Mouse (Mus musculus) lung, postnatal 14 days (tissue): ENCODE measurements around the gene Tbx15.
A peak's percentile ranks its signal among the peaks of the same experiment; 100 is the strongest.

Experiments used
- DNase-seq: peaks from one replicate; pipeline ENCODE4 v3.0.0; 2021

Tbx15 gene

DNA sequence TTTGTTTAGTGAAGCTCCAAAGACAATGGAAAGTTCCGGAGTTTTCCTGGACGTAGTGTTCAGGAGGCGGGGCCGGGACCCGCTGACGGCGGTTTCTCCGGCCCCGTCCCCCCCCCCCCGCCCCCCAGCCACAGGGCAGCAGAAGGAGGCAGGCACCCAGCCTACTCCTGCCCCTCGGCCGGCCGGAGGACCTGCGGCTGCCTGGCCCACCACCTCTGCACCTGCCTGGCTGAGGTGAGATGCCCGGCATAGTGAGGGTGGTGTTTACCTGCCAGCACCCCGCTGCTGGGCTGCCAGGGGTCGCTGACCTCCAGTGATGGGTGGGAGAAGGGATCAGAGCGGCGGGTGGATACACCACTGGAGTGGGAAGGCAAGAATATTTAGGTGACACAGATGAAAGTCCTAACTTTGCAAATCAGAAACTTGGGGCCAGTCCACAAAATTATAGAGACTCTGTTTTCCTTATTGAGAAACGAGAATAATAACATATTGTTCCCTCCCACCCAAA lies at the start of gene Tbx15:
Tbx15 (plus strand) TSS at position 169 of the 508 bp plus-strand sequence.
- no peak for DNase-seq

DNA sequence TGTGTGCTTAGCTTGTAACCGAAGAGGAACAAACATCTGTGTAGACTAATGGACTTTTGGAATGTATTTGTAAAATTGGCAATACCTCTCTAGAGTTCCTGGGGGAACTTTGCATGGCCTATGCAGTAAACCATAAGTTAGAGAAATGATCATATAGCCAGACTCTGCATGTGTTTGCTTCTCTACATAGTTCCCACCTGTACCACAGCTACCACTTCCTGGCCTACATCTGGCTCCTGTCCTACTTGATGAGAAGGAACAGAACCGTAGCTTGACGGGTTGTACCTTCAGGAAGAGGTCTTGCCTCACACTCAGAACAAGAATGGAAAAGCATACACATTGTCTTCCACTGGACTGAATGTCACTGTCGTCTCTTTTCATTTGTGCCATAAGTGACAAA lies 46.6 kb upstream of the Tbx15 start:
- DNase-seq: no peak

DNA sequence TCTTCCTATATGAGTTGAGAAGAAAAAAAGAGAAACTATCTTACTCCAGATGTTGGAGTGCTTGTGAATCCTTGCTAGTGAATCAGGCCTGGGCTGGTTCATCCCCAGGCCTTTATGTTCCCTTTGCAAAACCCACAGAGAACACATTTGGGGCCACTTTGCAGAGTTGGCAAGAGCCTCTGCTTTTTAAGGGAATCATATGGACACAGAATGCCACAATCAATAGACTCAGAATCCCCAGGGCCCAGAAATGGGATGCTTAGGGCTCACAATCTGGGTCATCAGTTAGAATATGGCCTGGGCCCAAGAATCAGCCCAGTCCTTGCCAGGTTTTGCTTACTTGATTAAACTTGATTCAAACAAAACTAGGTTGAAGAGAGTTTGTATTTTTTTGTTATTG lies 36.9 kb upstream of the Tbx15 start:
- DNase-seq: no peak

DNA sequence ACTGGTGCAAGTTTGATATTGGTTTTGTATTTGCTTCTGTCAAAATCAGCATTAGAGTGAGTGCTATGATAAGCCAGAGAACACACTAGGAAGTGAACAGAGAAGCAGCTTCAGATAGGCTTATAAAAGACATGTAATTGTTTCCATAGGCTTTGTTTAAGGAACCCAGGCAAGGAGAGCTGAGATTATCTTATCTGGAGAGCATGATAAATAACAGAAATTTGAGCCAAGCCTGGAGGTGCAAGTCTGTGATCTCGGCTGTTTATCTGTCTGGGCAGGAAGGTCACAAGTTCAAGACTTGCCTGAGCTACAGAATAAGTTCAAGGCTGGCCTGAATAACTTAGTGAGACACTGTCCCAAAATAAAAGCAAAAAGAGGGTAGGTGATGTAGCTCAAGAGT lies 31.8 kb upstream of the Tbx15 start:
- DNase-seq: no peak

GRCm38 (mm10) chr3:99211105-99211698 lies 29.0 kb upstream of the Tbx15 start:
- no peak for DNase-seq

GRCm38 (mm10) chr3:99227807-99228206 lies 12.4 kb upstream of the Tbx15 start:
- no peak for DNase-seq

DNA sequence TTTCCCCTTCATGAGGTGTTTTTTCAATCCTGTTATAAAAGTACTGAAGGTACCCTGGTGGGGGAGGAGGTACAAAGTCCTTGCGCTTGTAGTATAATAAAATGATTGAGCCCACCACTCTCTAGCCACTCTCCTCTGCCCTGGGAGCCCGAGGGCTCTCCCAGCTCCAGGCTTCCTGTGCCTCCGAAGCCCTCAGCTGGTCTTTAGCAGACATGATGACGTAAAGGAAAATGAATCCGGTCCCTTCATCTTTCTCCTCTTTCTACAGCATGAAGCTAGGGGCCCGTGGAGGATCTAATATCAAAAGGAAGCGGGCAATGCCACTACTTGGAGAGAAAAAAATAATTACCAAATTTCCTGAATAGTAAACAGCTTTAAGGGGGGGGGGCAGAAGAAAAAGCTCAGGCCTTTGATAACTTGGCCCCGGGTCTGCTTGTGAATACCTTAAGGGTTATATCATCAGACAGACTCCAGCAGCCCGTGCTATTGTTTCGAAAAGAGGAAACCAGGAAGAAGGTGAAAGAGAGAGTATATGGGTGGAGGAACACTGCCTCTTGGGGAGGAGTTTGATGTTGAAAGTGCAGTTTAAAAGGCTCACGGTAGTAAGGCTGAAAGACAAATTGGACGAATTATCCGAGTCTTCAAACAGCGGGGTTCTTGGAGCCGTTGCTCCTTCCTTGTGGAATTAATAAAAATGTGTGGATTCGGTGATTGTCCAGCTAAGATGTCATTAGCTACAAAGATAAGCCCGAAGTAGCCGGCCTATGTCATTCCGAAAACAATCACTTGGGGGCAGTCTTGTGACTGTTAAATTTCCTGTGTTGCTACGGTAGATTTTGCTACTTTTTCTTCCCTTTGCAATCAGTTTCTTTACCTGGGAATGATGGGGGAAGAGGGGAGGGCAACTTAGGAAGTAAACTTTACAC lies 6.5 kb upstream of the Tbx15 start:
- DNase-seq: peak; percentile 53

DNA sequence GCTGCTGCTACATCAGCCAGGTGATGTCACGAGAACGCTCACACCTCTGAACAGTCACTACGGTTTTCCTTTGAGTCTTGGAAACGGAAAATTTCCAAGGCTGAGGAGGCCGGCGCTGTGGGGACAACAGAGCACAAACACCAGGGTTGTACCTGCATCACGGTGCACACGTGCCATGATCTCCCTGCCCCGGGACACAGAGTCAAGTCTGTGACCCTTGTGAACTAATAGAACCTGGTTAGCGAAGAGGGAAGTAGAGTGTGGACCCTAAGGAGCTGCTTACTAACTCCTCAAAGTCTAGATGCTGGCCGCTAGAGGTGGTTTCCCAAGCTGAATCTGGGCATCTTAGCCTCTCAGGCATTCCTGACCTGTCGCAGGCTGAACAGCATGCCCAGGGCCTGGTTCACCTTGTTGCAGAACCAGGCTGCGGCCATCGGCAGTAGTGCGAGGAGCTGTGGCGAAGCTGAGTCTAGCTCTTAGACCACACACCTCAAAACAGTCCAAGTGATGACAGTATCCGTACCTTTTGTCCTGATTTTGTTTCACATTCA lies 5.8 kb upstream of the Tbx15 start:
- no peak for DNase-seq

- no peak for DNase-seq
Observed at GRCm38 (mm10) chr3:99235116-99235803, 4.9 kb upstream of the Tbx15 start.

GRCm38 (mm10) chr3:99235804-99236755 lies 4.1 kb upstream of the Tbx15 start:
- DNase-seq: no peak

- no peak for DNase-seq
Observed at GRCm38 (mm10) chr3:99238691-99239090, 1.5 kb upstream of the Tbx15 start.

DNA sequence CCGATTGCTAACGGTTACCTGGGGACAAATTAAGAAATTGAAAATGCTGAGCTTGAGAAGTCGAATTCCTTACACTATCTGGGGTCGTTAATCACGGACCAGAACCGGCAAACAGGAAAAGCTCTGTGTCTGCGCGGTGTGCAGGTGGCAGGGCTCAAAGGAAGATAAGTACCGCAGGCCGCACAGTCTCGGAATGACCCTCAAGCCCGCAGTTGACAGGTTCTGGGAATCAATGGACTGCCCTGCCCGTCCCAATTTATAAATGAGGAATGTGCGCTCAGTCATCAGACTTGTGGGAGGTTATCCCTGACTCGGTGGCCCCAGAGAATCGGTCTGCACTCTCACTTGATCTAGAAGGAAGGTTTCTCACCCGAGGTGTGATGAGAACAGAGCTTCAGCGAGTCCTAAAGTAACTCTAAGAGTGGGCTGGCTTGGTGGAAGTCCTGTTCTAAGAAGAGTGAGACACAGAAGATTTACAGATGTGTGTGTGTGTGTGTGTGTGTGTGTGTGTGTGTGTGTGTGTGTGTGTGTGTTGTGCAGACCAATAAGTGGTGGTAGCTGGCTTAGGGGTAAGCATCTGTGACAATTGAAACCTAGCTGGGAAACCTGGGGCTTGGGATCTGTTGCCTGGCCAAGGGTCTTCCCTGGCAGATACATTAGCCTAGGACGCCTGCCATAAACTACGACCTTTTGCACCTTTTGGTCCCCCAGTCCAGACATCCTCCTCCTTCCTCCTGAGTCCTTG lies 708 bp upstream of the Tbx15 start:
- DNase-seq: no peak

DNA sequence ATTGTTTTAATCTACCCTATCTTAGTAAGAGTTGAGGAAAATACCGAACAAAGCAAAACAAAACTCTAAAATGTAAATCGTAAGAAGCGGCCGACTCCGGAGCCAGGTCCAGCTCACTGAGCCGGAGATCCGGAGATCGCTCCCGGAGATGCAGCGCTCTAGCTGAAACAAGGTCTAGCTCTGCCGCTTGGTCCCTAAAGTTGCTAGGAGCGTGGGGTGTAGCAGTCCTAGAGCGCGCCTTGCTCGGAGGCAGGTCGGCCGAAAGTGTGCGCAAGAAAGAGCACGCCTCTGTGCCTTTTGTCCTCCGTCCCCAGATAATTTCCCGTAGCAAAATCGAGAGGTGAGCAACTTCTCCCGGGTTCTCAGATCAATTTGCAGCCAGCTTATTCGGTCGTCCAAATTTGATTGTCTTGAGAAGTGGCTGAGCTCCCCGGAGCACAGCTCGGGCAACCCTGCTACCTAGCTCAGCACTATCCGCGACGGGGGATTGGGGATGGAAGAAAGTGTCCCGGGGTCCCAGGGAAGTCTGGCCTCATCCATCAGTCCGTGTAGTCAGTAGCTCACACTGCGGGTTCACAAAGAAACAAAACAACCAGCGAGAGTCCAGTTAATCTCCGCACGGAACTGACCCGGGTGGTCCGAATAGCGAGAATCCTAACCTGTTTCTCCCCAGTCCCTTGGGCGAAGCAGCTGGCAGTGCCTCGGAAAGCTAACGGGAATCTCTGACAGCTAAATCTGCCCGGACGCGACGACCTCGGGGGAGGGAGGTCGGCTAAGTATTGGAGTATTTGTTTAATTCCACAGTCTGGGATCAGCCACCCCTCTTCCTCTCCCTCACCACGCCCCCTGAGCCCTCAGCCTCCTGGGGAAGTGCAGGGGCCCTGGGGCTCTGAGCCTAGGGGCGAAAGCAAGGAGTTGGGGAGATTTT lies 894 bp downstream of the Tbx15 start:
- DNase-seq: no peak

GRCm38 (mm10) chr3:99242481-99242880 lies 2.3 kb downstream of the Tbx15 start:
- DNase-seq: no peak

- DNase-seq: no peak
Observed at GRCm38 (mm10) chr3:99245341-99245740, 5.2 kb downstream of the Tbx15 start.

DNA sequence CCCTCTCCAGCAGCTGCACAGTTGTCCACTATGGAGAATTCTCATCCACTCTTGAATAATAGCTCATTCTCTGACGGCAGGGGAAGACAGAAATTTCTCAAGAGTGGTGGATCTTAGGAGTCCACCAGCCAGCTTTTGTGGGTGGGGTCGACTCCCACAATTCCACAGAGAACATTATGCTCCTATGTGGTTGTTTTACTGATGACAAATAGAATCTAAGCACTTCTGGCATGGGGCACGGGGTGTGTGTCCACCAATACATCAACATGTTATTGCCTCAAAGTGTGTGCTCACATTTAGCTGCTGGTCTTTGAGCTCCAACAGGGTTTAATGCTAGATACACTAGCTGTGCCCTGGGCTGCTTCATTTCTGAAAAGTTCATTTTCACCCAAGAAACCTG lies 6.4 kb downstream of the Tbx15 start:
- DNase-seq: no peak

- DNase-seq: no peak
Observed at GRCm38 (mm10) chr3:99247586-99247985, 7.4 kb downstream of the Tbx15 start.

DNA sequence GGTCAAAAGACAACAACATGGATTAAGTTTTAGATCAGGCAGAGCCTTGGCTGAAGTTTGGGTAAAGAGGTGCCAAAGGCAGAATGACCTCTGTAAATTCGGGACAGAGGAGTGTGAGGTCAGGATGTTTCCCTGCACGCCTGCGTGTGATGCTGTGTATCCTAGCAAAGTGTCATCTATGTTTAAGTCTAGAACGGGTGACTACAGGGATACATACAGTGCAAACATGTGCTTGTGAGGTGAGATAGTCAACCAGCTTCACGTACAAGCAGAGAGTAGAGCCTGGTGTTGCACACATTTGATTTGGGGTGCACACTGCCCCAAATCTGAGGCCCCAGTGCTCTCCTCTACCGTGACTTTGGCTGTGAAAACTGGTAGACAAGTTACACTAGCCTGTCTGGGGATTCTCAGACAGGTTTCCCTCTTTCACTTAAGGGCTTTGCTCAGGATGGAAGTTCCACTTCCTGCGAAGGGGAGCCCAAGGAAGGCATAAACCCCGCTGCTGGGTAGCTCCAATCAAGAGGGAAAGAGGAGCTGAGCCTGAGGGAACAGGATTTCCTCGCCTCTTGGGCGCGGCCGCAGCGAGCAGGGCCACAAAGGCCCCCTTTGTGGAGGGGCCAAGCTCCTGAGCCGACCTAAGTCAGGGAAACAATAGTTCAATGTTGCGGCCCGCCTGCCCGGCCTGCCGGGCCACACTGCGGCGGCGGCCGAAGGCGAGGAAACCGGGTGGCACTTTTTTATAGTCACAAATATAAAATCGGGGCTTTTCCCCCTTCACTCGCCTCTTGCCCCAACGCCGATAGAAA lies 8.0 kb downstream of the Tbx15 start:
- no peak for DNase-seq

- DNase-seq: no peak
Observed at GRCm38 (mm10) chr3:99248831-99249550, 8.8 kb downstream of the Tbx15 start.
